Mouse (Mus musculus) embryonic facial prominence, embryonic 11.5 days (tissue): Measurements from ENCODE around the gene Phyh. TPM values are rescaled to one million over a fixed set of nuclear protein-coding genes. Genes with fewer than 3 reads are reported as not detected.

Experiments used
- ATAC-seq: fragments of 200-750 bp; cut with Nextera tagmentation; replicated peaks from 2 replicates; pipeline ENCODE4 v1.8.0; 2017; ENCODE audit warnings: low read depth; ENCODE audit not compliant: insufficient number of reproducible peaks, low FRiP score, low TSS enrichment
- DNase-seq: peaks from one replicate; pipeline ENCODE4 v3.0.0-alpha.2; 2015; ENCODE audit warnings: low spot score
- H3K27ac ChIP-seq: fragments of 300-500 bp; sonication (generic); replicated peaks from 2 replicates; pipeline ENCODE4 v1.5.1; 2014; ENCODE audit warnings: mild to moderate bottlenecking, low read depth, low read length, control low read depth
- H3K27me3 ChIP-seq: fragments of 300-500 bp; sonication (generic); 2 replicates; pipeline ENCODE4 v1.6.1; 2014; ENCODE audit warnings: mild to moderate bottlenecking, low read length, moderate library complexity, mixed read lengths; ENCODE audit not compliant: control insufficient read depth, insufficient read depth
- H3K36me3 ChIP-seq: fragments of 300-500 bp; sonication (generic); replicated peaks from 2 replicates; pipeline ENCODE4 v1.6.1; 2014; ENCODE audit warnings: low read depth, mild to moderate bottlenecking, low read length, moderate library complexity, mixed read lengths; ENCODE audit not compliant: control insufficient read depth, insufficient read depth
- H3K4me1 ChIP-seq: fragments of 300-500 bp; sonication (generic); 2 replicates; pipeline ENCODE4 v1.6.1; 2014; ENCODE audit warnings: low read length, mixed read lengths; ENCODE audit not compliant: control insufficient read depth, insufficient read depth
- H3K4me2 ChIP-seq: fragments of 300-500 bp; sonication (generic); 2 replicates; pipeline ENCODE4 v1.6.1; 2014; ENCODE audit warnings: low read depth, mild to moderate bottlenecking, control low read depth, low read length, moderate library complexity
- H3K4me3 ChIP-seq: fragments of 300-500 bp; sonication (generic); 2 replicates; pipeline ENCODE4 v1.5.1; 2014; ENCODE audit warnings: low read depth, low read length, control low read depth
- H3K9ac ChIP-seq: fragments of 300-500 bp; sonication (generic); replicated peaks from 2 replicates; pipeline ENCODE4 v1.6.1; 2014; ENCODE audit warnings: mild to moderate bottlenecking, control low read depth, low read length
- H3K9me3 ChIP-seq: fragments of 300-500 bp; sonication (generic); replicated peaks from 2 replicates; pipeline ENCODE4 v1.6.1; 2016; ENCODE audit warnings: mild to moderate bottlenecking, low read length, inconsistent platforms, mixed read lengths; ENCODE audit not compliant: control insufficient read depth
- WGBS: fragments of 180-500 bp; shearing (Covaris S2); extraction: QIAGEN DNeasy Blood & Tissue Kit; methylation state at CpG from one replicate; pipeline ENCODE4 v1.1.7; 2014; 5-methylcytosine and 5-hydroxymethylcytosine counted together
- polyA plus RNA-seq: library from polyadenylated mRNA; unstranded; fragments of >200 nt; fragmentation: Nextera tagmentation; extraction: Ambion mirVana; gene quantifications from 2 replicates; pipeline ENCODE4 v1.2.1, GENCODE M21; 2014

Gene Phyh
- polyA plus RNA-seq, 1 experiment from 2014 or later = 57.5 TPM

GRCm38 (mm10) chr2:4882249-4882791 is 36.5 kb upstream of the Phyh start:
- Histone ChIP-seq H3K27me3 (no peaks in the 10 kb centered on the region), H3K27ac (peak overlapping the region; percentile 100), H3K4me2 (peak overlapping the region; percentile 69), H3K9me3 (no peaks in the 10 kb centered on the region), H3K36me3 (peaks cover 5% of the 10 kb centered on the region), H3K4me3 (peak overlapping the region; percentile 67), H3K4me1 (peaks cover 4% of the 10 kb centered on the region; the same call in 1 of the 2 replicates), H3K9ac (peak overlapping the region; percentile 98)
- peak; percentile 79 for DNase-seq
- under 1% methylated on average over 46 of the region's 63 CpGs for WGBS
- ATAC-seq = peak; percentile 78

GRCm38 (mm10) chr2:4883009-4883704 is 35.7 kb upstream of the Phyh start:
- Histone ChIP-seq H3K9ac (peak overlapping the region; percentile 98), H3K4me3 (peak overlapping the region; percentile 67), H3K4me1 (peaks cover 4% of the 10 kb centered on the region; the same call in 1 of the 2 replicates), H3K36me3 (peaks cover 9% of the 10 kb centered on the region), H3K27me3 (no peaks in the 10 kb centered on the region), H3K4me2 (peak overlapping the region; percentile 69), H3K27ac (peak overlapping the region; percentile 100), H3K9me3 (no peaks in the 10 kb centered on the region)
- 3% methylated on average over 18 of the region's 18 CpGs for WGBS
- DNase-seq = peak; percentile 56
- no peak for ATAC-seq

DNA sequence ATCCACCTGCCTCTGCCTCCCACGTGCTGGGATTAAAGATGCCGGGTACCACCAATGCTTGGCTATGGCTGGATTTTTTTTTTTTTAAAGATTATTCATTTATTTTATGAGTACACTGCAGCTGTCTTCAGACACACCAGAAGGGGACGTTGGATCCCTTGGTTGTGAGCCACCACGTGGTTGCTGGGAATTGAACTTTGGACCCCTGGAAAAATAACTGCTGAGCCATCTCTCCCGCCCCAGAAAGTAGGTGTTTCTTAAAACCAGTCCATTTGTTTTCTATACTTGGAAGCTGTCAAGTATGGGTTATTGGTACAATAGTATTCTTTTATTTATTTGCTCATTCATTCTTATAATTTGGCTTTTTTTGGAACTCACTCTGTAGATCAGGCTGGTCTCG is 31.9 kb upstream of the Phyh start:
- Histone ChIP-seq H3K4me3 (no peak overlapping the region), H3K9ac (no peak overlapping the region), H3K9me3 (no peaks in the 10 kb centered on the region), H3K27ac (no peak overlapping the region), H3K27me3 (no peaks in the 10 kb centered on the region), H3K4me1 (no peaks in the 10 kb centered on the region), H3K4me2 (no peak overlapping the region), H3K36me3 (peaks cover 9% of the 10 kb centered on the region)
- 94% methylated on average over 6 of the region's 6 CpGs for WGBS
- DNase-seq (no peak), ATAC-seq (no peak)

GRCm38 (mm10) chr2:4895598-4895997 is 23.2 kb upstream of the Phyh start:
- Histone ChIP-seq H3K4me2 (no peak overlapping the region), H3K4me3 (no peak overlapping the region), H3K27me3 (no peaks in the 10 kb centered on the region), H3K27ac (no peak overlapping the region), H3K9ac (no peak overlapping the region), H3K9me3 (no peaks in the 10 kb centered on the region), H3K36me3 (peaks cover 11% of the 10 kb centered on the region), H3K4me1 (no peaks in the 10 kb centered on the region)
- DNase-seq = no peak
- no peak for ATAC-seq
- WGBS = 100% methylated on average over 2 of the region's 2 CpGs

- Histone ChIP-seq H3K4me3 (no peak overlapping the region), H3K36me3 (peaks cover 11% of the 10 kb centered on the region), H3K27ac (no peak overlapping the region), H3K9me3 (no peaks in the 10 kb centered on the region), H3K4me2 (no peak overlapping the region), H3K4me1 (no peaks in the 10 kb centered on the region), H3K9ac (no peak overlapping the region), H3K27me3 (no peaks in the 10 kb centered on the region)
- ATAC-seq (no peak), DNase-seq (no peak)
- WGBS = 96% methylated on average over 4 of the region's 4 CpGs
Observed at GRCm38 (mm10) chr2:4896970-4897369, 21.8 kb upstream of the Phyh start.

GRCm38 (mm10) chr2:4900624-4901023 is 18.2 kb upstream of the Phyh start:
- DNase-seq = no peak
- H3K36me3 ChIP-seq = peaks cover 15% of the 10 kb centered on the region
- WGBS = 93% methylated on average over 6 of the region's 6 CpGs
- H3K4me1 ChIP-seq = no peaks in the 10 kb centered on the region
- H3K4me3 ChIP-seq = no peak overlapping the region
- no peak overlapping the region for H3K27ac ChIP-seq
- no peak for ATAC-seq
- H3K27me3 ChIP-seq = no peaks in the 10 kb centered on the region
- no peak overlapping the region for H3K4me2 ChIP-seq
- no peak overlapping the region for H3K9ac ChIP-seq
- no peaks in the 10 kb centered on the region for H3K9me3 ChIP-seq

GRCm38 (mm10) chr2:4902346-4902745 is 16.5 kb upstream of the Phyh start:
- H3K27ac ChIP-seq = no peak overlapping the region
- no peak for ATAC-seq
- H3K9ac ChIP-seq = no peak overlapping the region
- H3K9me3 ChIP-seq = no peaks in the 10 kb centered on the region
- 93% methylated on average over 5 of the region's 5 CpGs for WGBS
- H3K4me1 ChIP-seq = no peaks in the 10 kb centered on the region
- H3K4me2 ChIP-seq = no peak overlapping the region
- H3K4me3 ChIP-seq = no peak overlapping the region
- DNase-seq = no peak
- no peaks in the 10 kb centered on the region for H3K27me3 ChIP-seq
- peaks cover 19% of the 10 kb centered on the region for H3K36me3 ChIP-seq

GRCm38 (mm10) chr2:4907120-4907519 is 11.7 kb upstream of the Phyh start:
- Histone ChIP-seq H3K4me1 (no peaks in the 10 kb centered on the region), H3K36me3 (peaks cover 12% of the 10 kb centered on the region), H3K4me3 (no peak overlapping the region), H3K4me2 (no peak overlapping the region), H3K27me3 (no peaks in the 10 kb centered on the region), H3K9me3 (no peaks in the 10 kb centered on the region), H3K9ac (no peak overlapping the region), H3K27ac (no peak overlapping the region)
- ATAC-seq (no peak), DNase-seq (no peak)
- WGBS = 90% methylated on average over 6 of the region's 6 CpGs
